Mouse (Mus musculus) liver, embryonic 11.5 days (tissue): ENCODE measurements at regions not wholly inside any gene's neighbourhood (a gene's known extent, or its start where the extent isn't known, plus 50 kb on each side); places are given as distances from the start of the nearest gene placed in this dataset.
"Not testable (repeated sequence)": the region's sequence is repeated elsewhere in the genome, so short reads cannot be mapped to it uniquely, and the experiment has no call there.

Experiments used
- ATAC-seq: fragments of 200-750 bp; cut with Nextera tagmentation; replicated peaks from 2 replicates; pipeline ENCODE4 v1.8.0; 2017; ENCODE audit warnings: moderate number of reproducible peaks, mild to moderate bottlenecking, moderate TSS enrichment, moderate library complexity; ENCODE audit not compliant: low FRiP score
- DNase-seq: peaks from one replicate; pipeline ENCODE4 v3.0.0-alpha.2; 2017; ENCODE audit warnings: low spot score
- H3K27ac ChIP-seq: fragments of 300-500 bp; sonication (generic); 2 replicates; pipeline ENCODE4 v1.5.1; 2014; ENCODE audit warnings: mild to moderate bottlenecking, low read depth, low read length, control low read depth
- H3K27me3 ChIP-seq: fragments of 300-500 bp; sonication (generic); replicated peaks from 2 replicates; pipeline ENCODE4 v1.6.1; 2014; ENCODE audit warnings: low read length, mixed read lengths; ENCODE audit not compliant: control insufficient read depth, insufficient read depth
- H3K36me3 ChIP-seq: fragments of 300-500 bp; sonication (generic); 2 replicates; pipeline ENCODE4 v1.6.1; 2014; ENCODE audit warnings: mild to moderate bottlenecking, low read length, moderate library complexity, mixed read lengths; ENCODE audit not compliant: control insufficient read depth, insufficient read depth
- H3K4me1 ChIP-seq: fragments of 300-500 bp; sonication (generic); replicated peaks from 2 replicates; pipeline ENCODE4 v1.6.1; 2014; ENCODE audit warnings: low read length, mixed read lengths; ENCODE audit not compliant: control insufficient read depth, insufficient read depth
- H3K4me2 ChIP-seq: fragments of 300-500 bp; sonication (generic); 2 replicates; pipeline ENCODE4 v1.6.1; 2014; ENCODE audit warnings: mild to moderate bottlenecking, control low read depth, moderate library complexity
- H3K4me3 ChIP-seq: fragments of 300-500 bp; sonication (generic); 2 replicates; pipeline ENCODE4 v1.5.1; 2014; ENCODE audit warnings: low read depth, low read length, control low read depth
- H3K9ac ChIP-seq: fragments of 300-500 bp; sonication (generic); 2 replicates; pipeline ENCODE4 v1.6.1; 2014; ENCODE audit warnings: low read depth, low read length, control low read depth
- H3K9me3 ChIP-seq: fragments of 300-500 bp; sonication (generic); 2 replicates; pipeline ENCODE4 v1.6.1; 2016; ENCODE audit warnings: low read length, inconsistent platforms, mixed read lengths; ENCODE audit not compliant: control insufficient read depth
- WGBS: fragments of 180-500 bp; shearing (Covaris S2); extraction: QIAGEN DNeasy Blood & Tissue Kit; methylation state at CpG from one replicate; pipeline ENCODE4 v1.1.7; 2014; 5-methylcytosine and 5-hydroxymethylcytosine counted together

GRCm38 (mm10) chr17:60838794-60839193 lies 1825.6 kb upstream of the Nudt12 start:
- H3K4me2 ChIP-seq, H3K27me3 ChIP-seq, ATAC-seq, DNase-seq, H3K4me1 ChIP-seq, H3K9ac ChIP-seq, H3K36me3 ChIP-seq, H3K4me3 ChIP-seq, H3K9me3 ChIP-seq, H3K27ac ChIP-seq: not testable (repeated sequence)
- 89% methylated on average over 3 of the region's 3 CpGs for WGBS

- Histone ChIP-seq H3K4me1 (no peaks in the 10 kb centered on the region), H3K9me3 (no peaks in the 10 kb centered on the region), H3K36me3 (no peaks in the 10 kb centered on the region), H3K4me3 (no peak overlapping the region), H3K9ac (no peak overlapping the region), H3K27me3 (no peaks in the 10 kb centered on the region), H3K27ac (no peak overlapping the region), H3K4me2 (no peak overlapping the region)
- DNase-seq (no peak), ATAC-seq (no peak)
- 68% methylated on average over 3 of the region's 3 CpGs for WGBS
These were observed 1819.4 kb upstream of the Nudt12 start for GRCm38 (mm10) chr17:60832531-60832930.

DNA sequence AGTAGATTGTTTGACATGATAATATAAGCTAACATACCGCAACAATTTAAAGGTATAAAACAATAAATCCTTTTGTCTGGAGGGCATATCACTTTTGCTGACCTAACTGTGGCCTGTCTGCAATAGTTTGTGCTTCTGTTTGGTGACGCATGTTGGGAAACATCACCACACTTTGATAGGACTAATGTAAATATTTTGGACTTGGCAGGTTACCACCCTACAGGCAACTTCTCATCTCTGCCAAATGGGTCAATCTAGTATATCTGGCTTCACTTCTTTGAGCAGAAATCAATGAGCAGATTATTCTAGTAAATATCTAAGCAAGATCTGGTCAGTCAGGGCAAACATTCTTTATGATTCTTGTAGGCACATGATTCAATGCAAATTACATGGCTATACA lies 1817.3 kb upstream of the Nudt12 start:
- H3K36me3 ChIP-seq: no peaks in the 10 kb centered on the region
- H3K4me2 ChIP-seq: no peak overlapping the region
- H3K27me3 ChIP-seq: no peaks in the 10 kb centered on the region
- H3K27ac ChIP-seq: no peak overlapping the region
- 75% methylated on average over 2 of the region's 2 CpGs for WGBS
- no peak overlapping the region for H3K4me3 ChIP-seq
- H3K9ac ChIP-seq: no peak overlapping the region
- no peak for ATAC-seq
- DNase-seq: no peak
- H3K4me1 ChIP-seq: no peaks in the 10 kb centered on the region
- H3K9me3 ChIP-seq: no peaks in the 10 kb centered on the region

DNA sequence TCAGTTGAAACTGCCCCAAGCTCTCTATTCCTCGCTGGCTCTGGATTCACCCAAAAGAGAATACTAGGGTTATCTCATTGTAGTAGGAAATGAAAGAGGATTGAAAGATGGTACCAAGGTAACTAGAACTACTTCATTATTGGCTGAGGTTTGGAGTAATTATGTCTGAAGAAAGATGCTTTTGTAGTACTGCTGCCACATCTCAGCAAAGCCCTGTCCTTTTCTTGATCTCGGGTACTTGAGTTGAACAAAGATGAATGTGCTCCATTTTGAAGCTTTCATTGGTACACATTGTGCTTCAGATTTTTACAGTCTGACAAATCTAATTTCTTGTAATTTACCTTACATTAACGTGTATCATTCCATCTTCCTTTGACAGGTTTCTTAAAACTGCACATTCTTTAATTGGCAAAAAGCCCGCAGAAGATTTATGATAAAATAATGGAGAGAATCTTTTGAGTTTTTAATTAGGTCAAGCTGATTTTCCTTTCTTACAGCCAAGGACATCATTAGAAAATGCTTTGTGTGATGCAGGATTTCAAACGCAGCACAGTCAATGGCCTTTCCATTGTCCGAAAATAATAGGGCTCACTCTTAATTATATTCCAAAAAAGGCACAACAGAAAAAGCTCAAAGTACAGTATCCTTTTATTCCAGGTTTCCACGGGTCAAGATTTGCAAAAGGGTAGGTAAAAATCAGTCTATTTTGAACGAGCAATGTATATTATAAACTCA lies 1791.7 kb upstream of the Nudt12 start:
- no peak overlapping the region for H3K4me2 ChIP-seq
- H3K9ac ChIP-seq: no peak overlapping the region
- no peaks in the 10 kb centered on the region for H3K4me1 ChIP-seq
- H3K4me3 ChIP-seq: no peak overlapping the region
- H3K27ac ChIP-seq: no peak overlapping the region
- H3K27me3 ChIP-seq: no peaks in the 10 kb centered on the region
- DNase-seq: no peak
- no peaks in the 10 kb centered on the region for H3K36me3 ChIP-seq
- ATAC-seq: no peak
- WGBS: 72% methylated on average over 8 of the region's 8 CpGs
- H3K9me3 ChIP-seq: no peaks in the 10 kb centered on the region

- no peak overlapping the region for H3K27ac ChIP-seq
- no peaks in the 10 kb centered on the region for H3K4me1 ChIP-seq
- H3K27me3 ChIP-seq: no peaks in the 10 kb centered on the region
- no peak overlapping the region for H3K4me2 ChIP-seq
- 87% methylated on average over 2 of the region's 2 CpGs for WGBS
- no peak for ATAC-seq
- DNase-seq: no peak
- no peak overlapping the region for H3K4me3 ChIP-seq
- no peaks in the 10 kb centered on the region for H3K36me3 ChIP-seq
- H3K9ac ChIP-seq: no peak overlapping the region
- no peaks in the 10 kb centered on the region for H3K9me3 ChIP-seq
These were observed 1749.1 kb upstream of the Nudt12 start for GRCm38 (mm10) chr17:60762270-60762669.

DNA sequence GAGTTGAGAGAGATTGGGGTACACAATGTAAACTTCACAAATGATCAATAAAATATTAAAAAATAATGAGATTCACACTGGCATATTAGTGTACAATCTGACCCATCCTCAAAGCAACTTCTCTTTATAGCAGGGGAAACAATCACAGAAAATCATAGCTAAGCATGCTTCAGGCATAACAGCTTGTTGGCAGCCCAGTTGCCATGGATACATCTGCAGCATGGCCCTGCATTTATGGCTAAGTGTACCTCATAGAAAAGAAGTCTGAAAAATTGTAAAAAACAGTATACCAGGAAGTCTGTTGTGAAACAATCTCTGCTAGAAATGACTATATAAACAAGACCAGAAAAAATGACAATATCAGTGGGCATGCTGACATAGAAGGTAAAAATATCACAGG lies 1747.9 kb upstream of the Nudt12 start:
- no peaks in the 10 kb centered on the region for H3K9me3 ChIP-seq
- H3K27ac ChIP-seq: no peak overlapping the region
- H3K9ac ChIP-seq: no peak overlapping the region
- H3K36me3 ChIP-seq: no peaks in the 10 kb centered on the region
- H3K4me2 ChIP-seq: no peak overlapping the region
- ATAC-seq (no peak), DNase-seq (no peak)
- H3K4me3 ChIP-seq: no peak overlapping the region
- H3K27me3 ChIP-seq: no peaks in the 10 kb centered on the region
- no peaks in the 10 kb centered on the region for H3K4me1 ChIP-seq

- Histone ChIP-seq H3K36me3 (no peaks in the 10 kb centered on the region), H3K4me3 (no peak overlapping the region), H3K9ac (no peak overlapping the region), H3K4me2 (no peak overlapping the region), H3K4me1 (no peaks in the 10 kb centered on the region), H3K27ac (no peak overlapping the region), H3K27me3 (no peaks in the 10 kb centered on the region), H3K9me3 (no peaks in the 10 kb centered on the region)
- DNase-seq (no peak), ATAC-seq (no peak)
- WGBS: 73% methylated on average over 1 of the region's 1 CpGs
These were observed 1729.7 kb upstream of the Nudt12 start for GRCm38 (mm10) chr17:60742856-60743255.

DNA sequence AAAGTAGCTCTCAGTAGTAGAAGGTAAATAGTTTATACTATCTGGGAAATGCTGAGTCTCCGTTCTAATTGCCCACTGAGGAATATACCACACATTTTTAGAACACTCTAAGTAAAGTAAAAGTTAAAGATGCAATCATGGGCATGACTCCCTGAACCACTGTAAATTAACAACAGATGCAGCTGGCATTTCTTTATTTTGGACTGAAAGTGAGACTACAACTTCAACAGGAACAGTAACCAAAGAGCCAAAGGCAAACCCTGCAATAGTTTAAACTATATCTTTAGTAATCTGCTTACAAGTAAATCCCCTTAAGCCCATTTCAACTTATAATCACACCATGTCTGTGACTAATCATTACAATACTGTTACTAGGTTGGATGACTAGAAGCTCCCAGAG lies 1725.0 kb upstream of the Nudt12 start:
- DNase-seq (no peak), ATAC-seq (no peak)
- no peak overlapping the region for H3K9ac ChIP-seq
- H3K27me3 ChIP-seq: no peaks in the 10 kb centered on the region
- no peaks in the 10 kb centered on the region for H3K4me1 ChIP-seq
- H3K36me3 ChIP-seq: no peaks in the 10 kb centered on the region
- 71% methylated on average over 1 of the region's 1 CpGs for WGBS
- H3K4me3 ChIP-seq: no peak overlapping the region
- no peaks in the 10 kb centered on the region for H3K9me3 ChIP-seq
- H3K27ac ChIP-seq: no peak overlapping the region
- no peak overlapping the region for H3K4me2 ChIP-seq

DNA sequence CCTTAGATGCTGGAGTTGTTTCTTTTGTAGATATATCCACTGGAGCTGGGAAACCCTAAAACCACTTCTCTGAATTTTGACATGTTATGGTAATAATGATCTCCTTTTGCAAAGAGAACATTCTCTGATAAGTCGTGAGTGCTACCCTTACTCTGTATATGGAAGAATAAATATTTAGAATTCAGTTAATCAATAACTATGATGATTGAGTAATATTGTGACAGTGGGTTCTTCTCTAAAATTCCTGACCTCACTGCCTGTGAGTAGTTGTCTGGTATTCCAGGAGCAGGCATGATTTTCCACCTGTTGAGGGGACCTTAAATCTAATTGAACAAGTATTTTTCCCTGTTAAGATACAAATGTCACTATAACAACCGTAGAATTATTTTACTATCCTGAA lies 1707.0 kb upstream of the Nudt12 start:
- no peak overlapping the region for H3K4me2 ChIP-seq
- no peak for DNase-seq
- H3K9me3 ChIP-seq: no peaks in the 10 kb centered on the region
- no peak overlapping the region for H3K4me3 ChIP-seq
- no peaks in the 10 kb centered on the region for H3K27me3 ChIP-seq
- no peak for ATAC-seq
- H3K4me1 ChIP-seq: no peaks in the 10 kb centered on the region
- H3K36me3 ChIP-seq: no peaks in the 10 kb centered on the region
- no peak overlapping the region for H3K9ac ChIP-seq
- WGBS: 68% methylated on average over 2 of the region's 2 CpGs
- H3K27ac ChIP-seq: no peak overlapping the region
